Mouse (Mus musculus) natural killer cell, adult 2 months (primary cell): Measurements from ENCODE around the gene Hip1r.
A peak's percentile ranks its signal among the peaks of the same experiment; 100 is the strongest.
"Not testable (repeated sequence)": the region's sequence is repeated elsewhere in the genome, so short reads cannot be mapped to it uniquely, and the experiment has no call there.

Experiments used
- DNase-seq, 2 experiments: peaks; one replicate each; pipeline ENCODE4 v3.0.0; 2022; ENCODE audit warnings: low spot score in 2 of 2

The Hip1r gene

DNA sequence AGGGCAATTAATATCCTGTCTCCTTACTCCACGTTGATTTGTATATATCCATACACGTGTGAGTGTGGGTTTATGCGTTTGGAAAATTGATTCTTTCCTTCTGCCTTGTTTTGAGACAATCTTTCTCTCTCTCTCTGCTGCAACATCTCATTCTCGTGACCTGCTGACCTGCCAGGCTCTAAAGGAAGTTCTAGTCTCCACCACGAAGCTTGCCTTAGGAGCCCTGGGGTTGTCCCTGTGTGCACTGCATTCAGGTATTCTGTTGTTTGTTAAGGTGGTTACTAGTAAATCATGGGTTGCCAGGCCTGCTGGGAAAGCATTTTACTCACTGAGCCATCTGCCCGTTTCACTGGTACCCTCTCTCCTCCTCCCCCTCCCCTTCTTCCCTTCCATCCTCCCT lies 62.9 kb downstream of the Hip1r start:
- peak; percentile 64 to 67 for DNase-seq

DNA sequence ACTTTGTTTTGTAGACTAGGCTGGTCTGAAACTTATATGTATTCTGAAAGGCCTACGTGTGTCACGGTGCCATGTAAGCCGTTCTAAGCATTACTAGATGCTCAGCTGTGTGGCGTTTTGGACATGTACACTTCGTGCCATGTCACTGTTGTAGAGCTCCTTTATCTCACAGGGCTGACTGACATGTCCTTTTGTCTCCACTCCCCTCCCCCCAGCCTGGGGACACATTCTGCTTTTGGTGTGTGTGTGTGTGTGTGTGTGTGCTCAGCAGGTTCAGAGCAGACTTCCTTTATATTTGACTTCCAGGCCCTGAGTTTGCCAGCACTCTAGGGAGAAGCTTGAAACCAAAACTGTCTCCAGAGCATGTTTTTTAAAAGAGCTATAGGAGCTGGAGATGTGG lies 63.4 kb downstream of the Hip1r start:
- DNase-seq, result peak; percentile 50 to 55

DNA sequence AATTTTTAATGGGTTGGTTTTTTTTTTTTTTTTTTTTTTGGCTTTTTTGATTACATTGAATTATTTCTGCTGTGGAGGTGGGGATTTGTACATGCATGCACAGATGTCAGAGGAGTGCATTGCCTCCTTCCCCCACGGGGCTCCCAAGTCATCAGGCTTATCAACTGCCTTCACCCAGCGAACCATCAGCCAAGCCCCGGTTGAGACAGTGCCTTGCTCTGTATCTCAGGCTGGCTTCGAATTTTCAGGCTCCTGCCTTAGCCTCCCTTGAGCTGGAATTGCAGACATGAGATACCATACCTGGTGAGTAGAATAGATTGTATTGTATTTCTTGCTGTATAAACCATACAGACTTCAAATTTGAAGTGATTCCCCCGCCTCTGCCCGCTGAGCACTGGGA lies 66.2 kb downstream of the Hip1r start:
- DNase-seq, result no peak

DNA sequence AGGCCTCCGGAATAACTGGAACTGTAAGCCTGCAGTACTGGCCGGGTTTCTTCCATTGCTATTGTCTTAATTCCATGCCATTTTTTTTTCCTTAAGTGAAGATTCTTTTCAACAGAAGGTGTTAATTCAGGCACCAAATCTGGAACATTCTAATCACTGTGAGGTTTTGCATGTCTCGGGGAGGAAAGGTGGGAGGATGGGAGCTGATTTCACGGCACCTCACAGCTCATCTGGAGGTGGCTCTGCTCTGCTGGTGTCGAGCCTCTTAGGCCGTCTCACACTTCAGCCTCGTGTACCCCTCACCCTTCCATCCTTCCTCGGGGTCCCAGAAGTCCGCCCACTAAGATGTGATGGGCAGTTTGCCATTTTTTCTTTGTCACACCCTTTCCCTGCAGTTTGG lies 67.7 kb downstream of the Hip1r start:
- no peak for DNase-seq

DNA sequence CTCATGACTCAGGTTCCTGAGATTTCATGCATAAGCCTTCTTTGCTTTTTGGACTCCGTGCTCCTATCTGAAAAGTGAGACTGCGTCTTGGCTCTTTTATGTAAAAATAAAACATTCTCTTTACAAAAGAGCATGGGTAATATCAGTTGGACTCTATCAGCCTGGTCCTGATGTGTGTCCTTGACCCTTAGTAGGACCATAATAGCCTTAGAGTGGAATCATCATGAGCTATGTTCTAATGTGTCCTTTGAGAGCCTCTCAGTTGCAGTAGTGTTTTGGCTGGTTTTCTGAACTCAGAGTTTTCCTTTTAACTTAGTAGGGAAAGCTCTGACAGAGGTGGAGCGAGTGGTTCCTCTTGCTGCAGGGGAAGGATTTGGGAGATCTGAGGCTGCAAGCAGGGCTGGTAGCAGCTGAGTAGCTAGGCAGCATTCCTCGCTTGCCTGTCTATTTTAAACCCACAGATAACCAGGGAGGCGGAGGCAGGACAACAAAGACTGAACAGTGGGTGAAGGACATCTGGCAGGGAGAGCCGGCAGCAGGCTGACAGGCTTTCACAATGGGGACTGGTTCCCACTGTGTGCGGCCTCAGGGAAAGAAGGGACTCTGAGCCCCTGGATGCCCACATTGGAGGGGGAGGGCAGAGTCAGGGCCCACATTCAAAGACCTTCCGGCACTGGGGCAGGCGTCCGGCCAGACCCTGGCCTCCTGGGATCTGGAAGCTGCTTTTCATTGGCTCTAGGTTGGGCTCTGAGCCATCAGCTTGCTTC lies 70.0 kb downstream of the Hip1r start:
- DNase-seq, result no peak

DNA sequence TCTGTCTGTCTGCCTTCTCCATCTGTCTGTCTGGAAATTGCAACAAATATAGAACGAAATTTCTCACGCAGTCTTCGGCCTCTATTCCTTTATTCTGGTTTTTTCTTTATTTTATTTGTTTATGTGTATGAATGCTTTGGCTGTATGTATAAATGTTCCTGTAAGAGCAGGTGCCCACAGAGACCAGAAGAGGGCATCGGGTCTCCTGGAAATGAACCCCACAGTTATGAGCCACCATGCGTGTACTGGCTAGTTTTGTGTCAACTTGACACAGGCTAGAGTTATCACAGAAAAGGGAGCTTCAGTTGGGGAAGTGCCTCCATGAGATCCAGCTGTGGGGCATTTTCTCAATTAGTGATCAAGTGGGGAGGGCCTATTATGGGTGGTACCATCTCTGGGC lies 70.6 kb downstream of the Hip1r start:
- DNase-seq, result no peak

DNA sequence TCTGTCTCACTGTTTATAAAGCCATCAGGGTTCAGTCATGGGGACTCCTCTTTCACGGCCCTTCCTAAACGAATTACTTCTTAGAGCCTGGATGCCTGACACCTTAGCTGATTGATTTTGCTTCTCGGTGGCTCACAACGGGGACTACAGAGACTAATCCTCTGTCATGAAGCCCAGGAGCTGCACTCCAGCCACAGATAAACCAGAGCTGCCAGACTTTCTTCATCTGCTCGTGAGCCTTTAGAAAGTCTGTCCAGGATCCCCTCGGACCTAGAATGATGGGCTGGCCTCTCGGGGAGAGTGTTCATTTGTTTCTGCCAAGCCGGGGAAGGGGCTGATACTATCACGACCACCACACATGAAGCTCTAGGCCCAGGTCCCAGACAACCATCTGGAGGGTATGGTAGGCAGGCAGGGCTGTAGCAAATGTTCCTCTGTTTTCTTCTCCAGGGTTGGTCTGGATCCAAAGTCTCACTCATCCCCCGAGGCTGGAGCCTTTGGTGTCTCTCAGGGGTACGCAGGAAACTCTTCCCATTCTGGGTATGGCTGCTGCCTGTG lies 72.1 kb downstream of the Hip1r start:
- no peak for DNase-seq

DNA sequence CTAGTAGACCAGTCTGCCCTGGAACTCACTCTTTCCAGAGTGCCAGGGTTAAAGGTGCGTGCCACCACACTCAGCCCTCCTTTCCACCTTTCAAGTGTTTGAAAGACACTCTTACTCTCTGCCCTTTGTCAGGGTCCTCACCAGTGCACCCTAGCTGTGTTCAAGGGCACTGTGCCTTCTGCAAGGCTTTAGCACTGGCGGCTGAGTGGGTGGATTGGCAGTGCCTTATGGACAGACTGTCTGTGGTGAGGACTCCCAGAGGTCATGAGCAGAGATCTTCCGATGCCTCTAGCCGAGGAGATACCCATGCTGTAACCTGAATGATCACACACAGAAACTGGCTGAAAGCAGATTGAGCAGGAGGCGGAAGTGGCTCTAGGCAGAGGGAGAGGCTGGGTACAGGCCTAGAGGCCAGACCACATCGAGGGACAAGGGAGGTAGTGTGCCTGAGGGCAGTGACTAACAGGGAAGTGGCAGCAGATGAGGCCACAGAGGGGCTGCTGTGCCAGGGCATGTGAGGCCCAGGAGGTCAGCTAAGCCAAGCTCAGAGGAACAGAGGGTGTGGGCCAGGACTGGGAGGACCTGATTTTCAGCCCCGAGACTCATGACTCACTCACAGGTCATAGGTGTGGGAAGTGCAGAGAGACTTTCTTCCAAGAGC lies 73.4 kb downstream of the Hip1r start:
- DNase-seq, result peak; percentile 72 to 85

DNA sequence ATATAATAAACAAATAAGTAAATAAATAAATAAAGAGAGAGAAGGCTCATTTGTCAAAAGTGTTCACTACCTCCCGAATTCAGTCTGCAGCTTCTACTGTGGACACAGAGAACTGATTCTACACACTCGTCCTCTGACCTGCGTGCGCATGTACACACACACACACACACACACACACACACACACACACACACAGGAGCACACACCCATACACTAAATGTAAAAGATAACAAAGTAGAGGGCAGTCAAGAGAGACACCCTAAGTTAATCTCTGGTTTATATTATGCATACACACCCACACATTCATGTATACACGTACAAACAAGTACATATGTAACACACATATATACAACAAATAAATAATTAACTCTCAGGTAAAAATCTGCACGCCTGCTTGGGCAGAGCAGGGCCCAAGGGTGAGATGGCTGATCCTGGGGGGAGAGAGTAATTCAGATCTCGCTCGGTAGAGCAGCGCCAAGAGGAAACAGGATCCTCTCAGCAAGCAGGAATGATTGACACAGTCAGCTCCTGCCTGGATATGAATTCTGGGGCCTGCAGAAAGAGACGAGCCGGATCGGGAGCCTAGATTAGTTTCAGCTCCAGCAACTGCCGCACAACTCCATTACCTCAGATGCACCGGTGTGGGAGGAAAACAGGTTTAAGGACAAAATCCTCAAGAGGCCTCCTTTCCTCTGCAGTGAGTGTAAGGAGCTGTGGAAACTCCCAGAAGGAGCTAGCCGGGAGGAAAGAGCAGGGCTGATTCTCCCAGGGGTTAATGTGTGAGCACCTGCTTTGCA lies 76.0 kb downstream of the Hip1r start:
- DNase-seq, result no peak

DNA sequence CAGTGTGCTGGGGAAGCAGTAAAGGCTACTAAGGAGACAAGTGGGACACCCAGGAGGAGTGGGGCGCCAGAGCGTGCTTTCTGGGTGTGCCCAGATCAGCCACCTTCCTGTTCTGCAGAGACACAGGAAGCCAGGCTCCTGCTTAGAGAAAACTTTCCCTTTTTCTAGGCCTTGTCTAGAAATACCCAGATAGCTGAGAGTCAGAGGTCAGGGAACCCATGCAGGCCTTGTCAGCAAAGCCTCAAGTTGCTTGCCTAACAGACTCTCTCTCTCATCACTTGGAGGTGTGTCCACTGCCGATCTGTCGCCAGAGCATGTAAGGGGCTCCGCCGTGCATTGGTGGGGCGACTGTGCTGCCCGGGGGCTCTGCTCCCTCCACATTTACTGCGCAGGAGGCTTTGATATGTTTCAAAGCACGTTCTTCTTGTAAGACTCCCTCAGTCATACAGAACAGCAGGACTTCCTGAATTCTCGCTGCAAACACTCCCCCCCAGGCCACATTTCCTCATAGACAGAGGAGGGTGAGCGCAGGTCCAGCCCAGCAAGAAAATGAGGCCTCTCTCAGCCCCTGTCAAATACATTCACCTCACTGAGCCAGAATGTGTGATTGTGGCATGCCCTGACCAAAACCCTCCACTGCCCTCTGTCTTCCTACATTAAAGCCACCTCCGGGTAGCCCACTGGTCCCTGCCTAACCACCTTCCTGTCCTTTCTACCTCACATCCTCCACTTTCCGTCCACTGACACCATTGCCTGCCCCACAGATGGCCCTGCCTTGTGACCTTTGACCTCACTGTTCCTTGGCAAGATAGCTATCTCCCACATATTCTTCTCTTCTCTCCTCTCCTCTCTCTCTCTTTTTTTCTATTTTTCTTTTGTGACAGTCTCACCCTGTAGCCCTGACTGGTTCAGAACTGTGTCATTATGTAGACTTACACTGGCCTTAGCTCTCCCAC lies 76.9 kb downstream of the Hip1r start:
- DNase-seq, result peak; percentile 70 to 78

DNA sequence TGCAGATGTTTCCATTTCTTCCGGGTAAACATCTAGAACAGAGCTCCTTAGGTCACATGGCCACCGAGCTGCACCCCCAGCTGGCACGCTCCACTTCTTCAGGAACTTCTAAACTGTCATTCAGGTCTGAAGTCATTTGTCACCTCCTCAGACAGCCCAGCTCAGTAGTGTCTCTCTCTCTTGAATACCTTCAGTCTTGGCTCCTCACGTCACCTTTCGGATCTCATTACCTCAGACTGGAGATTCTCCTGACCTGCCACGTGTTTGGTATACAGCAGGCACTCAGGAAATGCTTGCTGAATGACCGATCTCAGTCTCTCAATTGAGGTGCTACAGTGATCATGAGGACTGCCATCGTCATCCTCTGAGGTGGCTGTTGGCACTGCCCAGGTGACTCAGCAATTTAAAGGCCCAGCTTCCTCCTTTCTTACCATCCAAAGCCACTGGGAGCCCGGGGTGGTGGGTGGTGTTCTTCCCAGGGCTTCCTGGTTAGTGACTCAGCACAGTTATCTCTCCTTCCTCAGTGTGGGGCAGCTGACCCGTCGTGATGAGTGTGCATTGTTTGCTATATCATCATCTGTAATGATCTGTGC lies 78.6 kb downstream of the Hip1r start:
- DNase-seq, result peak; percentile 71 to 76

DNA sequence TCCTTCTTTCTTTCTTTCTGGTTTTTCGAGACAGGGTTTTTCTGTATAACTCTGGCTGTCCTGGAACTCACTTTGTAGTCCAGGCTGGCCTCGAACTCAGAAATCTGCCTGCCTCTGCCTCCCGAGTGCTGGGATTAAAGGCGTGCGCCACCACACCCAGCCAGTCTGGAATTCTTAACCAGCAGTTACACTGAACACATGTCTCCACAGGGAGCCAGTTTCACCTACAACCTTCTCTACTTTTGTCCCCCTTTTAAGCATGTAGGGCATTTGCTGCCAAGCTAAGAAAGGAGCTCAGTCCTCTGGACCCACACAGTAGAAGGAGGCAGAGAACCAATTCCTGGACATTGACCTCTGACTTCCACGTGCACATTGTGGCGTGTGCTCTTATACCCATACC lies 79.2 kb downstream of the Hip1r start:
- DNase-seq, result not testable (repeated sequence)
